Mouse (Mus musculus) megakaryocyte, embryonic 14.5 days (primary cell): ENCODE measurements around the gene Cenpa. TPM values are rescaled to one million over a fixed set of nuclear protein-coding genes. Genes with fewer than 3 reads are reported as not detected.
"Not testable (repeated sequence)": the region's sequence is repeated elsewhere in the genome, so short reads cannot be mapped to it uniquely, and the experiment has no call there.

Experiments used
- H3K27me3 ChIP-seq: replicated peaks from 2 replicates; pipeline ENCODE3; 2012; ENCODE audit warnings: inconsistent platforms
- H3K36me3 ChIP-seq: replicated peaks from 2 replicates; pipeline ENCODE3; 2012; ENCODE audit warnings: low read length, inconsistent platforms, mixed read lengths
- H3K4me1 ChIP-seq: 2 replicates; pipeline ENCODE4 v1.6.1; 2012; ENCODE audit warnings: inconsistent platforms
- H3K4me3 ChIP-seq: replicated peaks from 2 replicates; pipeline ENCODE3; 2012; ENCODE audit warnings: moderate library complexity, mild to moderate bottlenecking, inconsistent platforms
- H3K9me3 ChIP-seq: 2 replicates; pipeline ENCODE4 v1.6.1; 2012; ENCODE audit warnings: inconsistent platforms
- FLI1 ChIP-seq: IDR thresholded peaks from 2 replicates; pipeline ENCODE4 v1.6.1; 2012; ENCODE audit warnings: low read length, inconsistent platforms, mixed read lengths
- GATA1 ChIP-seq: IDR thresholded peaks from 3 replicates; pipeline ENCODE4 v1.6.1; 2012; ENCODE audit warnings: mixed read lengths, low read length, inconsistent platforms, borderline replicate concordance
- polyA plus RNA-seq: library from polyadenylated mRNA; stranded (reverse); fragments of >175 nt; gene quantifications from 2 replicates; pipeline ENCODE4 v1.2.3, GENCODE M21; 2012; ENCODE audit warnings: low replicate concordance; ENCODE audit not compliant: insufficient read depth

The Cenpa gene
- polyA plus RNA-seq, 1 experiment = 208 TPM

GRCm38 (mm10) chr5:30670091-30670490 lies 3.5 kb downstream of the Cenpa start:
- Histone ChIP-seq H3K4me3 (no peak overlapping the region), H3K27me3 (no peaks in the 10 kb centered on the region), H3K9me3 (no peaks in the 10 kb centered on the region), H3K4me1 (peaks cover 32% of the 10 kb centered on the region), H3K36me3 (peaks cover 64% of the 10 kb centered on the region)
- no peak for TF ChIP-seq FLI1
- TF ChIP-seq GATA1 = no peak

GRCm38 (mm10) chr5:30674001-30674400 lies 7.4 kb downstream of the Cenpa start:
- Histone ChIP-seq H3K36me3 (peaks cover 83% of the 10 kb centered on the region), H3K4me3 (no peak overlapping the region), H3K9me3 (no peaks in the 10 kb centered on the region), H3K4me1 (peaks cover 19% of the 10 kb centered on the region), H3K27me3 (no peaks in the 10 kb centered on the region)
- TF ChIP-seq FLI1 (no peak), GATA1 (no peak)

GRCm38 (mm10) chr5:30676800-30677199 lies 10.2 kb downstream of the Cenpa start:
- Histone ChIP-seq H3K4me3 (no peak overlapping the region), H3K36me3 (peaks cover 57% of the 10 kb centered on the region), H3K27me3 (no peaks in the 10 kb centered on the region), H3K9me3 (no peaks in the 10 kb centered on the region), H3K4me1 (peaks cover 19% of the 10 kb centered on the region)
- no peak for TF ChIP-seq GATA1
- TF ChIP-seq FLI1 = no peak

- Histone ChIP-seq H3K36me3 (peaks cover 45% of the 10 kb centered on the region), H3K4me1 (peaks cover 18% of the 10 kb centered on the region)
- not testable (repeated sequence) for H3K27me3 ChIP-seq, H3K4me3 ChIP-seq, H3K9me3 ChIP-seq
Measured at GRCm38 (mm10) chr5:30678069-30678468, 11.5 kb downstream of the Cenpa start.

GRCm38 (mm10) chr5:30678722-30679296 lies 12.2 kb downstream of the Cenpa start:
- no peak overlapping the region for H3K4me3 ChIP-seq
- peaks cover 16% of the 10 kb centered on the region for H3K4me1 ChIP-seq
- no peaks in the 10 kb centered on the region for H3K27me3 ChIP-seq
- TF ChIP-seq GATA1 (no peak), FLI1 (no peak)
- peaks cover 37% of the 10 kb centered on the region for H3K36me3 ChIP-seq
- no peaks in the 10 kb centered on the region for H3K9me3 ChIP-seq

- no peak overlapping the region for H3K4me3 ChIP-seq
- no peak for TF ChIP-seq GATA1
- no peak for TF ChIP-seq FLI1
Measured at GRCm38 (mm10) chr5:30679593-30679992, 13.0 kb downstream of the Cenpa start.

GRCm38 (mm10) chr5:30681970-30682369 lies 15.4 kb downstream of the Cenpa start:
- H3K4me1 ChIP-seq = peaks cover 16% of the 10 kb centered on the region
- H3K27me3 ChIP-seq = peaks cover 12% of the 10 kb centered on the region
- TF ChIP-seq FLI1 (no peak), GATA1 (no peak)
- no peak overlapping the region for H3K4me3 ChIP-seq
- peaks cover 7% of the 10 kb centered on the region for H3K36me3 ChIP-seq
- no peaks in the 10 kb centered on the region for H3K9me3 ChIP-seq

More at GRCm38 (mm10) chr5:30679593-30679992, 13.0 kb downstream of the Cenpa start:
- Histone ChIP-seq H3K4me1 (peaks cover 16% of the 10 kb centered on the region), H3K36me3 (peaks cover 30% of the 10 kb centered on the region), H3K27me3 (peaks cover 4% of the 10 kb centered on the region), H3K9me3 (no peaks in the 10 kb centered on the region)

- Histone ChIP-seq H3K9me3 (no peaks in the 10 kb centered on the region), H3K4me1 (peaks cover 16% of the 10 kb centered on the region), H3K36me3 (no peaks in the 10 kb centered on the region), H3K27me3 (peaks cover 21% of the 10 kb centered on the region), H3K4me3 (no peak overlapping the region)
- TF ChIP-seq FLI1 = no peak
- no peak for TF ChIP-seq GATA1
Measured at GRCm38 (mm10) chr5:30682967-30683600, 16.5 kb downstream of the Cenpa start.

- peaks cover 25% of the 10 kb centered on the region for H3K27me3 ChIP-seq
- H3K36me3 ChIP-seq = no peaks in the 10 kb centered on the region
- H3K4me1 ChIP-seq = peaks cover 13% of the 10 kb centered on the region
- no peak overlapping the region for H3K4me3 ChIP-seq
- no peaks in the 10 kb centered on the region for H3K9me3 ChIP-seq
- TF ChIP-seq GATA1 = no peak
- no peak for TF ChIP-seq FLI1
Measured at GRCm38 (mm10) chr5:30683993-30684392, 17.4 kb downstream of the Cenpa start.

GRCm38 (mm10) chr5:30686781-30687180 lies 20.2 kb downstream of the Cenpa start:
- Histone ChIP-seq H3K9me3 (no peaks in the 10 kb centered on the region), H3K4me1 (no peaks in the 10 kb centered on the region), H3K36me3 (no peaks in the 10 kb centered on the region), H3K27me3 (peaks cover 40% of the 10 kb centered on the region), H3K4me3 (no peak overlapping the region)
- no peak for TF ChIP-seq GATA1
- TF ChIP-seq FLI1 = no peak
